Mouse (Mus musculus): ENCODE results near the gene Gdnf. TPM values are rescaled to one million over a fixed set of nuclear protein-coding genes. Genes with fewer than 3 reads are reported as not detected.

Gene Gdnf
- polyA plus RNA-seq (2015; fragmentation: Nextera tagmentation; extraction: Ambion mirVana): 0.60 and 1.5 TPM in 2 replicates

GRCm38 (mm10) chr15:7810556-7811252 is at the start of gene Gdnf:
Gene Gdnf (plus strand): TSS chr15:7810846.

Data from adrenal gland, postnatal 0 days (tissue).